ENCODE assay signal across 1 mouse cellular context in the genomic region with DNA sequence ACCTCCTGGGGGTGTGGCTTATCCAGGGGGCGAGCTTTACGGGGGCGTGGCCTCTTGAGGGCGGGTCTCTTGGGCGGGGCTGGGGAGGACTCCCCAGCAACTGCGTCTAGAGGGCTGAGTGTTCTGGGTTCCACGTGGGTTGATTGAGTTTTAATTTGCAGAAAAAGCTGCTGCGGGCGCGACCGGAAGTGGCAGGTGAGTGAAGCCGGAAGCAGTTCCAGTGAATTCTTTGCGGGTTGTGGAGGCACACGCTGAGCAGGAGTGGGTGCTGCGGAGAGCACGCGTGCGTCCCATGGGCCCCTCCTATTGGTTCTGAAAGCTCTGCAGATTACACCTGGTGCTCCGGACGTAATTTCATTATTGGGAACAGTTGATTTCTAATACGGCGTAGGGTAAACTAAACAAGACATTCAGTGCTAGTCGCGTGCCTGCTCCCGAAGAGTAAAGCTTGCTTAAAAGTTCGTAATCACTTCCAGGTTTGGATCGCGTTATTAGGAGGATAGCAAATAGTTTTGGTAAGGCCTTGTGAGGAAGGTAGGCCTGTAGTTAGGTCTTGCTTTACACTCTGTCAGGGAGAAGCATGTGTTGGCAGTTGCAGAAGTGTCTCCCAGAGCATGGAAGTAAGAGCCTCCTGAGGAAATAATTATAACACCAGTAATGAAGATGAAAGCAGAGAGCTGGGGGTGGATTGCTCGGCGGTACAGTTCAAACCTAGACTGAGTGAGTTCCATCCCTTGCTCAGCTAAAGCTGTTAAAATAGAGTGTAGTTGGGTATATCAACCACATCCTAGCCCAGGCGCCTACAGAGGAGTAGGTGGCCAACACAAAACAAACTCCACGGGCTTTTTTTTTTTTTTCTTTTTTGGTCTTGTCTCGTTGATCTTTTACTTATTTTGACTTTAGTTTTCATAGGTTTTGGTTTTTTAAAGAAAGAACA.
TF ChIP-seq lines count a peak whose summit lies in the region.

No protein-coding gene starts in this region.

TF ChIP-seq in ES-E14, 5 proteins besides CTCF, POLR2A, EP300 and RAD21:
- TF ChIP-seq MAFK (IDR thresholded peaks at IDR 0.05; ENCODE audit: insufficient read depth, low read depth, low read length) (no peak), ZNF384 (IDR thresholded peaks at IDR 0.05; ENCODE audit: low read depth, low read length) (no peak), HCFC1 (IDR thresholded peaks at IDR 0.05; ENCODE audit: borderline replicate concordance, insufficient read depth, low read length) (no peak), ZC3H11A (IDR thresholded peaks at IDR 0.05; ENCODE audit: borderline replicate concordance, low read depth, low read length) (no peak), CHD2 (IDR thresholded peaks at IDR 0.05; ENCODE audit: low read depth, low read length) (no peak)
TF ChIP-seq in ES-E14: peak in this region for 0.
